Mouse (Mus musculus) myocyte (in vitro differentiated cells): Measurements from ENCODE around the gene Pkm.

Source experiments
- CEBPB ChIP-seq: IDR thresholded peaks from 2 replicates; pipeline ENCODE4 v1.6.1; 2011; ENCODE audit warnings: mild to moderate bottlenecking, moderate library complexity; ENCODE audit not compliant: poor library complexity, insufficient read depth, severe bottlenecking
- E2F4 ChIP-seq: IDR thresholded peaks from one replicate; pipeline ENCODE4 v1.6.1; 2011; ENCODE audit warnings: mild to moderate bottlenecking, control low read depth, moderate library complexity; ENCODE audit not compliant: insufficient read depth
- MYOG ChIP-seq, 3 experiments: IDR thresholded peaks; one replicate each; pipeline ENCODE4 v1.6.1; 2011; ENCODE audit warnings: control low read depth in 2 of 3, low read depth in 2 of 3, mild to moderate bottlenecking in 2 of 3; ENCODE audit not compliant: insufficient read length in 2 of 3, control insufficient read depth in 1 of 3, insufficient read depth in 1 of 3
- POLR2A ChIP-seq: IDR thresholded peaks from one replicate; pipeline ENCODE4 v1.6.1; 2011; ENCODE audit warnings: low read depth, mild to moderate bottlenecking, control low read depth, moderate library complexity; ENCODE audit not compliant: insufficient read length
- POLR2AphosphoS2 ChIP-seq: IDR thresholded peaks from one replicate; pipeline ENCODE4 v1.6.1; 2011; ENCODE audit warnings: low read depth, control low read depth; ENCODE audit not compliant: insufficient read length
- SRF ChIP-seq: IDR thresholded peaks from one replicate; pipeline ENCODE4 v1.6.1; 2011; ENCODE audit warnings: low read depth; ENCODE audit not compliant: control insufficient read depth, insufficient read length
- TCF12 ChIP-seq: IDR thresholded peaks from one replicate; pipeline ENCODE4 v1.6.1; 2011; ENCODE audit warnings: mild to moderate bottlenecking, control low read depth; ENCODE audit not compliant: poor library complexity, insufficient read depth, severe bottlenecking
- TCF3 ChIP-seq: IDR thresholded peaks from one replicate; pipeline ENCODE4 v1.6.1; 2011; ENCODE audit warnings: low read depth, control low read depth; ENCODE audit not compliant: insufficient read length

GRCm38 (mm10) chr9:59706850-59707825 lies 51.0 kb downstream of the Pkm start:
- no peak for TF ChIP-seq CEBPB
- TF ChIP-seq POLR2A = no peak
- no peak for TF ChIP-seq TCF12
- no peak for TF ChIP-seq SRF
- no peak for TF ChIP-seq E2F4
- no peak for TF ChIP-seq POLR2AphosphoS2
- no peak for TF ChIP-seq MYOG (IDR thresholded peaks at IDR 0.05; ENCODE audit: control insufficient read depth in 1 of 3, insufficient read depth in 1 of 3, insufficient read length in 2 of 3, low read depth in 2 of 3)
- no peak for TF ChIP-seq TCF3
